Mouse (Mus musculus): Measurements from ENCODE around the gene Slc25a13. TPM values are rescaled to one million over a fixed set of nuclear protein-coding genes. Genes with fewer than 3 reads are reported as not detected.

Gene Slc25a13
- polyA plus RNA-seq, 1 experiment from 2014 or later = 3.7 TPM

- H3K4me3 ChIP-seq (replicated peaks) = no peak overlapping the region
- H3K4me2 ChIP-seq = no peak overlapping the region
- no peaks in the 10 kb centered on the region for H3K4me1 ChIP-seq
- 38% methylated on average over 4 of the region's 4 CpGs for WGBS
- H3K9me3 ChIP-seq (replicated peaks) = no peaks in the 10 kb centered on the region
- H3K27me3 ChIP-seq (replicated peaks) = no peaks in the 10 kb centered on the region
- ATAC-seq (ENCODE audit: low FRiP score) = no peak
- no peak overlapping the region for H3K9ac ChIP-seq (replicated peaks)
- no peak overlapping the region for H3K27ac ChIP-seq (replicated peaks)
- H3K36me3 ChIP-seq = no peaks in the 10 kb centered on the region
Observed at GRCm38 (mm10) chr6:6101605-6102004, 115.4 kb downstream of the Slc25a13 start.

- H3K36me3 ChIP-seq = no peaks in the 10 kb centered on the region
- no peaks in the 10 kb centered on the region for H3K4me1 ChIP-seq
- no peak overlapping the region for H3K4me2 ChIP-seq
- no peak overlapping the region for H3K4me3 ChIP-seq (replicated peaks)
- ATAC-seq (ENCODE audit: low FRiP score) = no peak
- no peaks in the 10 kb centered on the region for H3K27me3 ChIP-seq (replicated peaks)
- no peaks in the 10 kb centered on the region for H3K9me3 ChIP-seq (replicated peaks)
- no peak overlapping the region for H3K9ac ChIP-seq (replicated peaks)
- 64% methylated on average over 9 of the region's 9 CpGs for WGBS
- no peak overlapping the region for H3K27ac ChIP-seq (replicated peaks)
Observed at GRCm38 (mm10) chr6:6100892-6101480, 116.0 kb downstream of the Slc25a13 start.

- 94% methylated on average over 3 of the region's 3 CpGs for WGBS
- no peak for ATAC-seq (ENCODE audit: low FRiP score)
- H3K36me3 ChIP-seq = no peaks in the 10 kb centered on the region
- no peaks in the 10 kb centered on the region for H3K27me3 ChIP-seq (replicated peaks)
- no peak overlapping the region for H3K9ac ChIP-seq (replicated peaks)
- H3K27ac ChIP-seq (replicated peaks) = no peak overlapping the region
- H3K9me3 ChIP-seq (replicated peaks) = no peaks in the 10 kb centered on the region
- H3K4me3 ChIP-seq (replicated peaks) = no peak overlapping the region
- H3K4me1 ChIP-seq = no peaks in the 10 kb centered on the region
- no peak overlapping the region for H3K4me2 ChIP-seq
Observed at GRCm38 (mm10) chr6:6093978-6094377, 123.0 kb downstream of the Slc25a13 start.

DNA sequence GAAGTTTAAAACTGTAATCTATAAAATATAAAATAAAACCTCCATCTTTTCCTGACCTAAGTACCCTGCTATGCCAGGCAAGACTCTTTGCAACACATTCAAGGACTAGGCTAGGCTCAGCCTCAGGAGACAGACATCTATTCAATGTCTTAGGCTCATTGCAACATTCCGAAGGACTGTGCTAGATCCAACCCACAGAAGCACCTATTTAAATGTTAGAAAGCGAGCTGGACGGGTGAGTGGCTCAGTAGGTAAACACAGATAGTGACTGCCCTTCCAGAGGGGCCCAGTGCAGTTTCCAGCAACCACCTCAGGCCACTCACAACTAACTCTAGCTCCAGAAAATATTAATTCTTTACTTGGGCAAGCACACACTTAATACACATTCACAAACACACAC is 123.5 kb downstream of the Slc25a13 start:
- Histone ChIP-seq H3K4me3 (replicated peaks) (no peak overlapping the region), H3K9ac (replicated peaks) (no peak overlapping the region), H3K27ac (replicated peaks) (no peak overlapping the region), H3K9me3 (replicated peaks) (no peaks in the 10 kb centered on the region), H3K4me2 (no peak overlapping the region), H3K36me3 (no peaks in the 10 kb centered on the region), H3K4me1 (no peaks in the 10 kb centered on the region), H3K27me3 (replicated peaks) (no peaks in the 10 kb centered on the region)
- ATAC-seq (ENCODE audit: low FRiP score) = no peak
- WGBS = 84% methylated on average over 3 of the region's 3 CpGs

DNA sequence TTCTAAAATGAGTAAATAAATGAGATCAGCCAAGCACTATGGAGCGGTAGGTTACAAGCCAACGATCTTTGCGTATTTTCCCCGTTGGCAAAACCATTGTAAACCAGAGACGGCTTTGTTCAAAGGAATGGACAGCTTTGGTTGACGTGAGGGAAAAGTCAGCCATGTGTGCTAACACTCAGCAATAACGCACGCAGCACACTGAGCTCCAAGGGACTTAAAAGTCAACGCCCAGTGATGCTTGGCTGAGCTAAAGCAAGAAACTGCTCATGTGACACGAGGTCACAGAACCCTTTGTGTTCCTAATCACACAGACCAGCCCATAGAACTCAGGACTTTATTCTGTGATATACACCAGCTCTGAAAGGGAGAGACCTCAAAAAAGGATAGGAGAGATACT is 124.5 kb downstream of the Slc25a13 start:
- no peak overlapping the region for H3K4me3 ChIP-seq (replicated peaks)
- no peak overlapping the region for H3K27ac ChIP-seq (replicated peaks)
- no peaks in the 10 kb centered on the region for H3K27me3 ChIP-seq (replicated peaks)
- WGBS = 28% methylated on average over 10 of the region's 10 CpGs
- no peaks in the 10 kb centered on the region for H3K9me3 ChIP-seq (replicated peaks)
- H3K36me3 ChIP-seq = no peaks in the 10 kb centered on the region
- H3K4me2 ChIP-seq = no peak overlapping the region
- no peaks in the 10 kb centered on the region for H3K4me1 ChIP-seq
- ATAC-seq (ENCODE audit: low FRiP score) = no peak
- no peak overlapping the region for H3K9ac ChIP-seq (replicated peaks)

DNA sequence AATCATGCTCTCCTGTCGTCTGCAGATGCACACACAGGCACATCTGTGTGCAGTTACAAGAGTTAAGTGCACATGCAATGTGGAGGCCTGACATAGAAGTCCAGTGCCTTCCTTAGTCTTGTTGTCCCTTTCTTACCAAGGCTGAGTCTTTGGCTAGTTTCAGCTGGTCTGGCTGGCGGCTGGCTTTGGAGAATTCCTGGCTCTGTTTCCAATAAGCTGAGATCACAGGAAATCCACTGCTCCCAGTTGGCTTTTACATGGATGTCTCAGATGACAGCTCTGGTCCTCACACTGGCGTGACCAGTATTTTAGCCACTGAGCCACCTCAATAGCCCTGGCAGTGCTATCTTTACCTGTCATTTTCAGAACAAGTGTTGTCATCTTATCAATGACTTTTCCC is 126.0 kb downstream of the Slc25a13 start:
- Histone ChIP-seq H3K27ac (replicated peaks) (no peak overlapping the region), H3K9me3 (replicated peaks) (no peaks in the 10 kb centered on the region), H3K9ac (replicated peaks) (no peak overlapping the region), H3K4me3 (replicated peaks) (no peak overlapping the region), H3K27me3 (replicated peaks) (no peaks in the 10 kb centered on the region), H3K4me1 (no peaks in the 10 kb centered on the region), H3K36me3 (no peaks in the 10 kb centered on the region), H3K4me2 (no peak overlapping the region)
- 87% methylated on average over 3 of the region's 3 CpGs for WGBS
- no peak for ATAC-seq (ENCODE audit: low FRiP score)

GRCm38 (mm10) chr6:6088151-6088550 is 128.8 kb downstream of the Slc25a13 start:
- Histone ChIP-seq H3K4me1 (no peaks in the 10 kb centered on the region), H3K9ac (replicated peaks) (no peak overlapping the region), H3K27me3 (replicated peaks) (no peaks in the 10 kb centered on the region), H3K9me3 (replicated peaks) (no peaks in the 10 kb centered on the region), H3K4me3 (replicated peaks) (no peak overlapping the region), H3K27ac (replicated peaks) (no peak overlapping the region), H3K4me2 (no peak overlapping the region), H3K36me3 (no peaks in the 10 kb centered on the region)
- 65% methylated on average over 4 of the region's 4 CpGs for WGBS
- no peak for ATAC-seq (ENCODE audit: low FRiP score)

- Histone ChIP-seq H3K9me3 (replicated peaks) (no peaks in the 10 kb centered on the region), H3K4me2 (no peak overlapping the region), H3K4me1 (no peaks in the 10 kb centered on the region; the same call in 1 of the 2 replicates), H3K27me3 (replicated peaks) (no peaks in the 10 kb centered on the region), H3K9ac (replicated peaks) (no peak overlapping the region), H3K36me3 (no peaks in the 10 kb centered on the region), H3K4me3 (replicated peaks) (no peak overlapping the region), H3K27ac (replicated peaks) (no peak overlapping the region)
- 63% methylated on average over 1 of the region's 1 CpGs for WGBS
- ATAC-seq (ENCODE audit: low FRiP score) = no peak
Observed at GRCm38 (mm10) chr6:6080484-6080883, 136.5 kb downstream of the Slc25a13 start.

DNA sequence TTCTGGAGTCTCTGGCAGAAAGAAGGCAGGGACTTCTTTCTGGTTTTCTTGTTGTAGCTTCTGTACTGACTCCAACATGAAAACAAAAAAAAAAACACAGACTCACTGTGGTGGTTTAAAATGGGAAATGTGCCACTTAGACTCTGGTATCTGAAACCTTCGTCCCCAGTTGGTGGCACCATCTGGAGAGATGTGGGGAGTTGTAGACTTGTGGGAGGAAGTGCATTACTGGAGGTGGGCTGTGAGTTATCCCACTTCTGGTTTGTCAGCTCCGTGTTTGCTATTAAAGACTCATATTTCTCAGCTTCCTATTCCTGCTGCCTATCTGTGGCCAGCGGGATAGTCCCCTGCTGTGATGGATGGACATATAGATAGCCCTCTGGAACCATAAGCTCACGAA is 139.7 kb downstream of the Slc25a13 start:
- no peak overlapping the region for H3K9ac ChIP-seq (replicated peaks)
- 88% methylated on average over 4 of the region's 4 CpGs for WGBS
- ATAC-seq (ENCODE audit: low FRiP score) = no peak

DNA sequence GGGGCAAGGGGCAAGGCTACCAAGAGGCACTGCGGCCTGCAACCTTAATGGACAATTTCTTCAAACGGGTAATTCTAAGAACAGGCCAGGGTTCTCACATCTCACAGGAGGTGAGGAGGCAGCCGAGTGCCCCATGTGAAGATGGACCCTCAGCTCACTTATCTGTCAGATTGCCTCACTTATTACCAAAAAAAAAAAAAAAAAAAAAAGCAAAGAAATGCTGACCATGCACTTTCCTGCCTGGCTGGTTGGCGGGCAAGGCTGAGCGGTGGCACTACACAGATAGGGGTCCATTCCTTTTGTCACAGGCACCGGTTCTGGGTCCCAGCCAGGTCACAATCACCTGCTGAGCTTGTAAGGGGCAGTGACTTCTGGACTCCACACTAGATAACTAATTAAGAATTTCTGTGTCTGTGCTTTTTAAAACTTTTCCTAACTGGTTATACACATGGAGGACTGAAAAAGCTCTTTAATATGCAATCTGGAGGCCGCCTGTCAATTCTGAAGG is 141.0 kb downstream of the Slc25a13 start:
- no peak overlapping the region for H3K4me2 ChIP-seq
- no peaks in the 10 kb centered on the region for H3K27me3 ChIP-seq (replicated peaks)
- H3K27ac ChIP-seq (replicated peaks) = no peak overlapping the region
- no peak overlapping the region for H3K9ac ChIP-seq (replicated peaks)
- 82% methylated on average over 7 of the region's 7 CpGs for WGBS
- no peak overlapping the region for H3K4me3 ChIP-seq (replicated peaks)
- no peak for ATAC-seq (ENCODE audit: low FRiP score)
- no peaks in the 10 kb centered on the region; the same call in 1 of the 2 replicates for H3K4me1 ChIP-seq
- no peaks in the 10 kb centered on the region for H3K9me3 ChIP-seq (replicated peaks)
- no peaks in the 10 kb centered on the region for H3K36me3 ChIP-seq

More for the DNA sequence above, 139.7 kb downstream of the Slc25a13 start:
- Histone ChIP-seq H3K4me2 (no peak overlapping the region), H3K4me3 (replicated peaks) (no peak overlapping the region), H3K36me3 (no peaks in the 10 kb centered on the region), H3K27me3 (replicated peaks) (no peaks in the 10 kb centered on the region), H3K4me1 (no peaks in the 10 kb centered on the region; the same call in 1 of the 2 replicates), H3K9me3 (replicated peaks) (no peaks in the 10 kb centered on the region), H3K27ac (replicated peaks) (no peak overlapping the region)

DNA sequence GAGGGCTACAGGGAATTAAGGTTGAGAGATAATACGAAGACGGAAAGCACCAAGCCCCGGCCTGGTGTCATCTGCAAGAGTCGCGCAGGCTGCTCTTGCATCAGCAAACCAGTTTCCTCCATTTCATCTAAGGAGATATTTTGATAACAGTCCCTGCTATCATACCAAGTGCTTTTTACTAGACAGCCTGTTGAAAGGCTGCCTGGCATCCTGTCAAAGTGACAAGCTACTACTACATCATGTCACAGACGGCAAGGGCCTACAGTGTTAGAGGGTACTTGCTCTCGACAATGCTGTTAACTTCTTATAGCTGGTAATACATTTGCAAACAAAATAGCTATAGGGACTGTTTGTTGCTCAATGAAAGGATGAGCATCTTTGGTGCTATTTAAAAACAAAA is 145.9 kb downstream of the Slc25a13 start:
- H3K36me3 ChIP-seq = no peaks in the 10 kb centered on the region
- H3K4me1 ChIP-seq = no peaks in the 10 kb centered on the region
- 73% methylated on average over 7 of the region's 7 CpGs for WGBS

DNA sequence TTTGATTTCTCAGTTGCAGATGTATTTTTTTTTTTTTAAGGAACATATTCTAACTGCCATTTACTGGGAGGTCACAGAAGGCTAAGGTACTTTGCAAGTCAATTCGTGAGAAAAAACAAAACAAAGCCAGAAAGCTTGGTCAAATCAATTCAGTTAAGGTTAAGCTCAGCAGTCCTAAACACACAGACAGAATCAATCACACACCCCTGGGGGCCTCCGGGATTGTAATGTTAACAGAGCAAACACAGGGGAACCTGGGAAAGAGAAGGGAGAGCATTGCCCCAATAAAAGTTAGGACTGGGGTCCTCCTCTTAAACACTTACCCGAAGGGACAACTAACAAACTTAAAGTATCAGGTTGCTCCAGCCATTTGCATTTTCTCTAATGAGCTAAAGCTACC is 147.0 kb downstream of the Slc25a13 start:
- no peak overlapping the region for H3K4me3 ChIP-seq (replicated peaks)
- H3K27ac ChIP-seq (replicated peaks) = no peak overlapping the region
- H3K4me1 ChIP-seq = no peaks in the 10 kb centered on the region
- no peaks in the 10 kb centered on the region for H3K27me3 ChIP-seq (replicated peaks)
- 2% methylated on average over 3 of the region's 3 CpGs for WGBS
- H3K9me3 ChIP-seq (replicated peaks) = no peaks in the 10 kb centered on the region
- ATAC-seq (ENCODE audit: low FRiP score) = no peak
- H3K4me2 ChIP-seq = no peak overlapping the region
- no peaks in the 10 kb centered on the region for H3K36me3 ChIP-seq
- no peak overlapping the region for H3K9ac ChIP-seq (replicated peaks)

More for the DNA sequence above, 145.9 kb downstream of the Slc25a13 start:
- no peak overlapping the region for H3K27ac ChIP-seq (replicated peaks)
- no peak overlapping the region for H3K9ac ChIP-seq (replicated peaks)
- no peak overlapping the region for H3K4me2 ChIP-seq
- no peak overlapping the region for H3K4me3 ChIP-seq (replicated peaks)
- H3K27me3 ChIP-seq (replicated peaks) = no peaks in the 10 kb centered on the region
- ATAC-seq (ENCODE audit: low FRiP score) = no peak
- no peaks in the 10 kb centered on the region for H3K9me3 ChIP-seq (replicated peaks)
